Mouse (Mus musculus): Measurements from ENCODE around the gene Fam129c. TPM values are rescaled to one million over a fixed set of nuclear protein-coding genes. Genes with fewer than 3 reads are reported as not detected.

The Fam129c gene
- polyA plus RNA-seq, 1 experiment from 2014 or later = 2.4 TPM

DNA sequence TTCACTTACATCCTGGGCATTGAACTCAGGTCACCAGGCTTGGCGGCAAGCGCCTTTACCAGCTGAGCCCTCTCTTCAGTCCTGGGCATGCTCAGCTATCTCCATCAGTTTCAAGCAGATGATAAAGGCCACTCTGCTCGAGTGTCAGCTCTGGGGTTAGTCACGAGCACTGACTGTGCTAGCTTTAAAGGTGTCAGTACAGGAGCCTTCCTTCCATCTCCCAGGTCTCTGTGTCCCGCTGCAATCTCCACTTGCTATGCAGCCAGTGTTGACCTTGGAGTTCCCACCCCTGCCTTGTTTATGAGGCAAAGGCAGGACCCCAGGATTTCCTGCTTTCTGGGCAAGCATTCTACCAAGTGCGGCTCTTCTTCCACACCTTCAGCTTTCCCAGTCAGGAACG, 29.9 kb upstream of the Fam129c start:
- H3K27me3 ChIP-seq (ENCODE audit: insufficient read depth, low read length) = peaks cover 10% of the 10 kb centered on the region
- H3K27ac ChIP-seq (ENCODE audit: low read depth) = no peak overlapping the region

DNA sequence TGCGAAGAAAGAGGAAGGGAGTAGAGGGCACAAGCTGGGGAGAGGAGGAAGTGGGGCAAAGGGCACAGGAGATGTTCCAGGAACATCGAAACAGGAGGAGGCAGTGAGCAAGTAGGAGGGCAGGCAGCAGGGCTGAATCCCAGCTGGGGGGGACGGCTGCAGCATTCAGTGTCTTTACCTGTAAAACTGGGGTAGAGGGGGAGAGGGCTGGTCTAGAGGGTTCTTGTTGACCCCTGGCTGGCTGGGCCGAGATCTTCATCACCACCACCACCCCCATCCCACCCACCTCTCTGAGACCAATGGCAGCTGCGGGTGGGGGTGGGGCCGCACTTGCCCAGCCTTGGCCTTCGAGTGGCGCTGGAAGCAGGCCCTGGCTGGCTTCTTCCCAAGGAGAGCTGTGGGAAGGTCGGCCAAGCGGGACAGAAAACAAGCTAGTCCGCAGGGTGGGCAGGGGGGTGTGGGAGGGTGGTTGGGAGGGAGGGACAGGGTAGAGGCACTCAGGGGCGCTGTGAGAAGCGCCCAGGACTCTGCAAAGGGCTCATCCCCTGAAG, 29.0 kb upstream of the Fam129c start, which contains the start of gene Slc27a1:
TSS of gene Slc27a1 (plus strand) at position 496 of the 551 bp plus-strand sequence.
- Histone ChIP-seq H3K27me3 (ENCODE audit: insufficient read depth, low read length) (0 out of 2 replicates have a peak, but pooled peaks cover 6% of the 10 kb centered on the region), H3K36me3 (ENCODE audit: insufficient read depth) (no peaks in the 10 kb centered on the region), H3K4me1 (ENCODE audit: insufficient read depth) (peaks cover 7% of the 10 kb centered on the region; the same call in 1 of the 2 replicates), H3K27ac (ENCODE audit: low read depth) (peak within 1 kb of the TSS; percentile 83), H3K9ac (peak within 1 kb of the TSS; percentile 31), H3K4me2 (peak within 1 kb of the TSS; percentile 80), H3K9me3 (ENCODE audit: low read depth, low read length) (no peaks in the 10 kb centered on the region), H3K4me3 (ENCODE audit: low read depth, low read length) (peak within 1 kb of the TSS; percentile 52)
- DNase-seq (peak; percentile 57), ATAC-seq (ENCODE audit: insufficient read depth) (no peak)
- 11% methylated on average over 13 of the region's 13 CpGs for WGBS
- TF ChIP-seq CTCF (IDR thresholded peaks at IDR 0.05; ENCODE audit: low read depth) = no peak

More for the DNA sequence above, 29.9 kb upstream of the Fam129c start:
- DNase-seq = no peak
- no peaks in the 10 kb centered on the region for H3K9me3 ChIP-seq (ENCODE audit: low read depth, low read length)
- H3K4me2 ChIP-seq = no peak overlapping the region
- H3K36me3 ChIP-seq (ENCODE audit: insufficient read depth) = no peaks in the 10 kb centered on the region
- no peak overlapping the region for H3K9ac ChIP-seq
- peaks cover 8% of the 10 kb centered on the region for H3K4me1 ChIP-seq (ENCODE audit: insufficient read depth)
- TF ChIP-seq CTCF (IDR thresholded peaks at IDR 0.05; ENCODE audit: low read depth) = no peak
- WGBS = 56% methylated on average over 7 of the region's 7 CpGs
- H3K4me3 ChIP-seq (ENCODE audit: low read depth, low read length) = no peak overlapping the region
- no peak for ATAC-seq (ENCODE audit: insufficient read depth)

DNA sequence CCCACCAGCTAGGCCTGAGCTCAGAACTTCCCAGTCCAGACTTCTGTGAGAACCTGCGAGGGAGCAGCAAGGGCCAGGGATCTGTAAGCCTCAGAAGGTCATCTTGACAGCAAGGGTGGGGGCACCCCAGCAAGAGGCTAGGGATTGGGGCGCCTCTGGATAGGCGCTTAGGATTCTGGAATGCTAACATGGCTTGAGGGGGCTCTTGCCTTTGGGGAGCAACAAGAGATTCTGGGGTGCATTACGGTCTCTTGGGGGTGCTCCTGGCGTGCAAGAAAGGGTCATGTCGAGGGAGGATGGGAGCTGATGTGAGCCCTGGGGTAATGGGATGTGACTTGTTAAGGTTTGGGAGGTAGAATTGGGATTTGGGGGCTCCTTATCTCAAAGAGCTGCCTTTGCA, 28.5 kb upstream of the Fam129c start:
- Histone ChIP-seq H3K27ac (ENCODE audit: low read depth) (peak overlapping the region; percentile 83; the same call in 1 of the 2 replicates), H3K4me3 (ENCODE audit: low read depth, low read length) (peak overlapping the region; percentile 52), H3K9me3 (ENCODE audit: low read depth, low read length) (no peaks in the 10 kb centered on the region), H3K4me2 (peak overlapping the region; percentile 80), H3K27me3 (ENCODE audit: insufficient read depth, low read length) (0 out of 2 replicates have a peak, but pooled peaks cover 6% of the 10 kb centered on the region), H3K4me1 (ENCODE audit: insufficient read depth) (peaks cover 7% of the 10 kb centered on the region; the same call in 1 of the 2 replicates), H3K36me3 (ENCODE audit: insufficient read depth) (no peaks in the 10 kb centered on the region), H3K9ac (peak overlapping the region; percentile 20; the same call in 1 of the 2 replicates)
- ATAC-seq (ENCODE audit: insufficient read depth) (no peak), DNase-seq (no peak)
- WGBS = 19% methylated on average over 6 of the region's 6 CpGs
- TF ChIP-seq CTCF (IDR thresholded peaks at IDR 0.05; ENCODE audit: low read depth) = no peak

DNA sequence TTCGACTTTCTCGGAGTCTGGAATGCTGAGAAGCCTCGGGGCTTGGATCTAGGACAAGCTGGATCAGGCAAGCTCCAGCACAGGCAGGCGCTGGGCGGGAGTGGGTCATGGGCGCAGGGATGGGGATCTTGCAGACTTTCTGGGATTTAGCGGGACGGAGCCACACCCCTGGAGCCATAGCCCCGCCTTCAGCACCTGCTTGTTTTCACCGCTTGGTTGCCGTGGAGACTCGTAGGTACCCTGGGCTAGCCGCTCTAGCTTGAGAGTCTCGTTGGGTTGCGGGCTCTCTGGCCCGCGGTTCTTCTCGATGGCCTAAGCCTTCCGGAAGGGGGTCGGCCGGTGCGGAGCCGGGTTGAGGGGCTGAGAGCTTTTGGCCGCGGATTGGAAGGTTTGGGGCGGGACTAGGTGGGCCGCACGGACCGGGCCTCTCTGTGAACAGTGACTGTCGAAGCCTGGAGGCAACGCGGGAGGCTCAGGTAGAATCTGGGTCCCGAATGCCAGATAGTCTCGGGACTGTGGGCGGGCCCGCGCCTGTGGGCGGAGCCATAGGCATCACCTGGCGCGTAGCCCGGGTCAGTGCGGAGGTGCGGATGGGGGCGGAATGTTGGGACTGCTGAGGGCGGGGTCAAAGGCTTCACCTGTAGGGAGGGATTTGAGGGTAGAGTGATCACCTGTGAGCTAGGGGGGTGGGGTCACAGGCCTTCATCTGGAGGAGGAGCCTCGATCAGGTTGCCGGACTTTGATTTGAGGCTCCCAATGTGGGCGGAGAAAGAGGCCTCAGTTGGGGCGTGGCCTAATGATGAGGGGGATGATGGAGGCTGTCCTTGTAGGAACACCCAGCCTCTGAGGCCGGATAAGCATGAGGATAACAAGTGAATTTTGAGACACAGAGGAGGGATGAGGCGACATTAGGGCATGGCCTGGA, 27.8 kb upstream of the Fam129c start:
- Histone ChIP-seq H3K4me3 (ENCODE audit: low read depth, low read length) (peak overlapping the region; percentile 52), H3K27me3 (ENCODE audit: insufficient read depth, low read length) (0 out of 2 replicates have a peak, but pooled peaks cover 6% of the 10 kb centered on the region), H3K9ac (peak overlapping the region; percentile 31), H3K36me3 (ENCODE audit: insufficient read depth) (no peaks in the 10 kb centered on the region), H3K4me1 (ENCODE audit: insufficient read depth) (peaks cover 7% of the 10 kb centered on the region; the same call in 1 of the 2 replicates), H3K27ac (ENCODE audit: low read depth) (peak overlapping the region; percentile 83), H3K4me2 (peak overlapping the region; percentile 80), H3K9me3 (ENCODE audit: low read depth, low read length) (no peaks in the 10 kb centered on the region)
- WGBS = under 1% methylated on average over 51 of the region's 51 CpGs
- peak; percentile 93 for DNase-seq
- TF ChIP-seq CTCF (IDR thresholded peaks at IDR 0.05; ENCODE audit: low read depth) = no peak
- peak; percentile 76 for ATAC-seq (ENCODE audit: insufficient read depth)

DNA sequence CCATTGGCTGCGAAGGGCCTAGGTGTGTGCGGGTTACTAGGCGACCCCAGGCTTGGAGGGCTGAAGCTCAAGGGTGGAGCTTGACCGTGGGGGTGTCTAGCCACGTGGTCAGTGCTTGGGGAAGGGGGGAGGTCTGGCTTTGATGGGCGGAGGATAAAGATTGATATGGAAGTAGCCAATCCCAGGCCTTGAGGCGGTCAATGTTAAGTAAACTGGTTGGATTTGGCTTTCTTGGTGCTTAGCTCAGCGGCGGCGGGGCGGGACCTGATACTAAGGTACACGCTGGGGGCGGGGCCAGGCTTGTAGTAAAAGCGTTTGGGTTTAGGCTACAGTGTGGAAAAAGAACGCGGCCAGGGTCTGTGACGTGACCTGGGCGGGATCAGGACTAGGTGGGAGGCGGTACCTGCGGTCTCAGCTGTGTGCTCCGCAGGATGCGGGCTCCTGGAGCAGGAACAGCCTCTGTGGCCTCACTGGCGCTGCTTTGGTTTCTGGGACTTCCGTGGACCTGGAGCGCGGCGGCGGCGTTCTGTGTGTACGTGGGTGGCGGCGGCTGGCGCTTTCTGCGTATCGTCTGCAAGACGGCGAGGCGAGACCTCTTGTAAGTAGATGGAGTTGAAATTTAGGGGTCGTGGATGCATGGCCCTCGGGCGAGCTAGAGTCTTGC, 27.0 kb upstream of the Fam129c start:
- H3K9me3 ChIP-seq (ENCODE audit: low read depth, low read length) = no peaks in the 10 kb centered on the region
- TF ChIP-seq CTCF (IDR thresholded peaks at IDR 0.05; ENCODE audit: low read depth) = no peak
- peak overlapping the region; percentile 80 for H3K4me2 ChIP-seq
- peak; percentile 90 for ATAC-seq (ENCODE audit: insufficient read depth)
- H3K27me3 ChIP-seq (ENCODE audit: insufficient read depth, low read length) = 0 out of 2 replicates have a peak, but pooled peaks cover 6% of the 10 kb centered on the region
- H3K9ac ChIP-seq = peak overlapping the region; percentile 63
- under 1% methylated on average over 41 of the region's 41 CpGs for WGBS
- peak overlapping the region; percentile 52 for H3K4me3 ChIP-seq (ENCODE audit: low read depth, low read length)
- H3K27ac ChIP-seq (ENCODE audit: low read depth) = peak overlapping the region; percentile 62; the same call in 1 of the 2 replicates
- H3K36me3 ChIP-seq (ENCODE audit: insufficient read depth) = no peaks in the 10 kb centered on the region
- DNase-seq = peak; percentile 95
- peaks cover 7% of the 10 kb centered on the region; the same call in 1 of the 2 replicates for H3K4me1 ChIP-seq (ENCODE audit: insufficient read depth)

DNA sequence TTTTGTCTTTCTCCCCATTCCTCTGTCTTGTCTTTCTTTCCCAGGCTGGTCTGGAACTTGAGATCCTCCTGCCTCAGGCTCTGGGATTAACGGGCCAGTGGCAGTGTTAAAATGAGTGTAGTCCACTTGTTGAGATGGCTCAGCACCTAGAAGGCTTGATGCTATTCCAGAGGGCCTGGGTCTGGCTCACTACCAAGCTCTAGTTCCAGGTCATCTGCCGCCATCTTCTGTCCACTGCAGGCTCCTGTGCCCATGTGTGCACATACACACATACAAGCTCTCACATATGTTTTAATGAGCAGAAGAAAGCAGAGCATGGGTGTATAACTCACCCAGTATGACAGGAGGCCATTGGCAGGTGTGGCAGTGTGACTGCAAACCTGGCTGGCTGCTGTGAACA, 25.4 kb upstream of the Fam129c start:
- DNase-seq = no peak
- H3K27me3 ChIP-seq (ENCODE audit: insufficient read depth, low read length) = 0 out of 2 replicates have a peak, but pooled peaks cover 6% of the 10 kb centered on the region
- no peak overlapping the region for H3K27ac ChIP-seq (ENCODE audit: low read depth)
- ATAC-seq (ENCODE audit: insufficient read depth) = no peak
- 82% methylated on average over 2 of the region's 2 CpGs for WGBS
- H3K9ac ChIP-seq = no peak overlapping the region
- H3K4me2 ChIP-seq = no peak overlapping the region; the same call in 1 of the 2 replicates
- H3K36me3 ChIP-seq (ENCODE audit: insufficient read depth) = no peaks in the 10 kb centered on the region
- H3K9me3 ChIP-seq (ENCODE audit: low read depth, low read length) = no peaks in the 10 kb centered on the region
- H3K4me1 ChIP-seq (ENCODE audit: insufficient read depth) = peaks cover 7% of the 10 kb centered on the region; the same call in 1 of the 2 replicates
- TF ChIP-seq CTCF (IDR thresholded peaks at IDR 0.05; ENCODE audit: low read depth) = no peak
- H3K4me3 ChIP-seq (ENCODE audit: low read depth, low read length) = no peak overlapping the region
